Mouse (Mus musculus): ENCODE data around the gene Nmi. TPM values are rescaled to one million over a fixed set of nuclear protein-coding genes. Genes with fewer than 3 reads are reported as not detected.

The Nmi gene
- total and polyA plus RNA-seq, 3 experiments = 37.8 to 60.1 (median 51.9) TPM

DNA sequence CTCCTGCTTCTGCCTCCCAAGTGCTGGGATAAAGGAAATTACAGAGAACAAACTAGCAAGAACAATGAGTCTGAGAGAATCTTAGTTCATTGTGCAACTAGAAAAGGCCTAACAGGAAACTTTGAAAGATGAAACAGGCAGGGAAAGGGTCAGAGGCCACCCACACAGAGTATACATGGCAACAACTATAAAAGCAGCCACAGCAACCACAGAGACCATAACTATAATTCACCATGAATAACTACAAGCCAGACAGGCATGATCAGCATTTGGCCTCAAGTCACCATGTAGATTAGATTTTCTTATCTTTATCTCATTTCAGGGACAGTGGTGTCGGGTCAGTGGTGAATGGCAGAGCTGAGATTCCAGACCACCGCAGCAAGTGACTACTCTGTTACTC is 16.3 kb upstream of the Nmi start:
- no peaks in the 10 kb centered on the region for H3K36me3 ChIP-seq (replicated peaks in 1 of 2; ENCODE audit: control insufficient read depth in 1 of 2, insufficient read depth in 1 of 2, low read length in 1 of 2)
- dilution Hi-C loops (cut with MboI; ENCODE audit: extremely low pct_ligation_motif_present, extremely low pct_unique_long_range_greater_than_20kb, low sequenced_read_pairs) = no loop called here
- H3K4me3 ChIP-seq (replicated peaks in 1 of 3; ENCODE audit: low read depth in 2 of 3, low read length in 2 of 3, poor library complexity in 1 of 3) = no peak overlapping the region
- no peak overlapping the region for H3K4me2 ChIP-seq (ENCODE audit: insufficient read depth, low read depth, poor library complexity, severe bottlenecking)
- in situ Hi-C loops (cut with MboI; ENCODE audit: low pct_ligation_motif_present, low pct_unique_long_range_greater_than_20kb, low sequenced_read_pairs) = no loop called here
- H3K9ac ChIP-seq (ENCODE audit: insufficient read depth, low read depth) = no peak overlapping the region
- no peaks in the 10 kb centered on the region for H3K27me3 ChIP-seq (replicated peaks)
- TF ChIP-seq NRF1 (IDR thresholded peaks at IDR 0.05; ENCODE audit: low read depth, low read length) = no peak
- no peaks in the 10 kb centered on the region for H3K9me3 ChIP-seq (replicated peaks; ENCODE audit: low read length)
- no peak overlapping the region for H3K27ac ChIP-seq (ENCODE audit: insufficient read depth, low read depth)
- no peak for DNase-seq (ENCODE audit: extremely low read depth)
- H3K4me1 ChIP-seq (ENCODE audit: control insufficient read depth in 1 of 2, insufficient read depth in 2 of 2) = no peaks in the 10 kb centered on the region
- H3K79me2 ChIP-seq (replicated peaks; ENCODE audit: control insufficient read depth, extremely low read depth, insufficient read depth, poor library complexity, severe bottlenecking) = no peaks in the 10 kb centered on the region

DNA sequence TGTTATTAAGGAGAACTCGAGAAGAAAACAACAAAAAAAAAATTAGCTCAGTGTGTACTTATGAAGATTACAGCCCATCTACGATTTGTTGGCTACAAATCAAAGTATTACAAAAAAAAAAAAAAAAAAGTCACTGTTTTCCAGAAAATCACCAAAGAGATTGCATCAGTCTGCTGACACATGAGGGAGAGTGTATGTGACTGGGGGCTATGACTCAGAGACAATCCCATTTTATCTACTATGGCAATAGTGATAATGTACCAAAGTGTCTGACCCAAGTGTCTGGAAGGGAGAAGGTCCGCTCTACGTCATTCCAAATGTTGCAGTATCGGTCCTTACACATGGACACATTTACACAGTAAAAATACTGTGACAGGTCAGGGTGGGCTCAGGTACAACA is 13.4 kb upstream of the Nmi start:
- Histone ChIP-seq H3K79me2 (replicated peaks; ENCODE audit: control insufficient read depth, extremely low read depth, insufficient read depth, poor library complexity, severe bottlenecking) (no peaks in the 10 kb centered on the region), H3K4me1 (ENCODE audit: control insufficient read depth in 1 of 2, insufficient read depth in 2 of 2) (0 out of 4 replicates have a peak, but pooled peaks cover 0 to 3% of the 10 kb centered on the region in 2 experiments), H3K4me2 (ENCODE audit: insufficient read depth, low read depth, poor library complexity, severe bottlenecking) (no peak overlapping the region), H3K9me3 (replicated peaks; ENCODE audit: low read length) (no peaks in the 10 kb centered on the region), H3K27ac (ENCODE audit: insufficient read depth, low read depth) (no peak overlapping the region), H3K27me3 (replicated peaks) (no peaks in the 10 kb centered on the region), H3K4me3 (replicated peaks in 1 of 3; ENCODE audit: low read depth in 2 of 3, low read length in 2 of 3, poor library complexity in 1 of 3) (no peak overlapping the region), H3K9ac (ENCODE audit: insufficient read depth, low read depth) (no peak overlapping the region), H3K36me3 (replicated peaks in 1 of 2; ENCODE audit: control insufficient read depth in 1 of 2, insufficient read depth in 1 of 2, low read length in 1 of 2) (no peaks in the 10 kb centered on the region)
- in situ Hi-C loops (cut with MboI; ENCODE audit: low pct_ligation_motif_present, low pct_unique_long_range_greater_than_20kb, low sequenced_read_pairs) (no loop called here), dilution Hi-C loops (cut with MboI; ENCODE audit: extremely low pct_ligation_motif_present, extremely low pct_unique_long_range_greater_than_20kb, low sequenced_read_pairs) (no loop called here)
- TF ChIP-seq NRF1 (IDR thresholded peaks at IDR 0.05; ENCODE audit: low read depth, low read length) (no peak), MEF2A (IDR thresholded peaks at IDR 0.05; ENCODE audit: borderline replicate concordance, low read depth, low read length) (no peak), POLR2AphosphoS2 (IDR thresholded peaks at IDR 0.05; ENCODE audit: low read depth, low read length) (no peak), CTCF (conservative IDR thresholded peaks at IDR 0.05 in 1 of 2, IDR thresholded peaks at IDR 0.05 in 1 of 2; ENCODE audit: low read depth in 2 of 2, low read length in 2 of 2) (no peak), IRF4 (IDR thresholded peaks at IDR 0.05; ENCODE audit: low read depth, low read length) (no peak), TBP (conservative IDR thresholded peaks at IDR 0.05; ENCODE audit: low read depth, low read length) (no peak), ELF1 (IDR thresholded peaks at IDR 0.05; ENCODE audit: low read depth, low read length) (no peak), MAZ (IDR thresholded peaks at IDR 0.05; ENCODE audit: low read depth, low read length) (no peak), JUN (IDR thresholded peaks at IDR 0.05; ENCODE audit: insufficient read depth, low read depth, low read length) (no peak), GABPA (IDR thresholded peaks at IDR 0.05; ENCODE audit: insufficient replicate concordance, low read depth, low read length) (no peak), ZC3H11A (IDR thresholded peaks at IDR 0.05; ENCODE audit: low read depth, low read length) (no peak), EP300 (IDR thresholded peaks at IDR 0.05; ENCODE audit: low read length) (no peak), ETS1 (conservative IDR thresholded peaks at IDR 0.05; ENCODE audit: low read depth, low read length) (no peak)
- DNase-seq (ENCODE audit: extremely low read depth) = no peak

GRCm38 (mm10) chr2:51986157-51986556 is 12.9 kb upstream of the Nmi start:
- no peak overlapping the region for H3K27ac ChIP-seq (ENCODE audit: insufficient read depth, low read depth)
- H3K9ac ChIP-seq (ENCODE audit: insufficient read depth, low read depth) = no peak overlapping the region
- in situ Hi-C loops (cut with MboI; ENCODE audit: low pct_ligation_motif_present, low pct_unique_long_range_greater_than_20kb, low sequenced_read_pairs) = no loop called here
- dilution Hi-C loops (cut with MboI; ENCODE audit: extremely low pct_ligation_motif_present, extremely low pct_unique_long_range_greater_than_20kb, low sequenced_read_pairs) = no loop called here
- H3K4me3 ChIP-seq (replicated peaks in 1 of 3; ENCODE audit: low read depth in 2 of 3, low read length in 2 of 3, poor library complexity in 1 of 3) = no peak overlapping the region
- H3K9me3 ChIP-seq (replicated peaks; ENCODE audit: low read length) = no peaks in the 10 kb centered on the region
- no peak for DNase-seq (ENCODE audit: extremely low read depth)
- no peaks in the 10 kb centered on the region for H3K36me3 ChIP-seq (replicated peaks in 1 of 2; ENCODE audit: control insufficient read depth in 1 of 2, insufficient read depth in 1 of 2, low read length in 1 of 2)
- H3K4me2 ChIP-seq (ENCODE audit: insufficient read depth, low read depth, poor library complexity, severe bottlenecking) = no peak overlapping the region
- H3K79me2 ChIP-seq (replicated peaks; ENCODE audit: control insufficient read depth, extremely low read depth, insufficient read depth, poor library complexity, severe bottlenecking) = no peaks in the 10 kb centered on the region
- H3K4me1 ChIP-seq (ENCODE audit: control insufficient read depth in 1 of 2, insufficient read depth in 2 of 2) = 0 out of 4 replicates have a peak, but pooled peaks cover 0 to 3% of the 10 kb centered on the region in 2 experiments
- no peaks in the 10 kb centered on the region for H3K27me3 ChIP-seq (replicated peaks)
- TF ChIP-seq TBP (conservative IDR thresholded peaks at IDR 0.05; ENCODE audit: low read depth, low read length) (no peak), KAT2A (IDR thresholded peaks at IDR 0.05; ENCODE audit: insufficient replicate concordance, low read length) (no peak), RCOR1 (conservative IDR thresholded peaks at IDR 0.05; ENCODE audit: low read depth, low read length) (no peak), PAX5 (IDR thresholded peaks at IDR 0.05; ENCODE audit: low read length) (no peak), UBTF (IDR thresholded peaks at IDR 0.05; ENCODE audit: low read depth, low read length) (no peak), SIN3A (IDR thresholded peaks at IDR 0.05; ENCODE audit: low read length) (no peak), HCFC1 (IDR thresholded peaks at IDR 0.05; ENCODE audit: low read depth, low read length) (no peak), CHD2 (IDR thresholded peaks at IDR 0.05; ENCODE audit: low read length) (no peak), CTCF (conservative IDR thresholded peaks at IDR 0.05 in 1 of 2, IDR thresholded peaks at IDR 0.05 in 1 of 2; ENCODE audit: low read depth in 2 of 2, low read length in 2 of 2) (no peak), POLR2A (IDR thresholded peaks at IDR 0.05; ENCODE audit: low read depth, low read length) (no peak), MYC (IDR thresholded peaks at IDR 0.05; ENCODE audit: low read depth, low read length) (no peak), BHLHE40 (IDR thresholded peaks at IDR 0.05; ENCODE audit: low read depth, low read length) (no peak), GABPA (IDR thresholded peaks at IDR 0.05; ENCODE audit: insufficient replicate concordance, low read depth, low read length) (no peak), JUND (conservative IDR thresholded peaks at IDR 0.05; ENCODE audit: low read depth, low read length) (no peak), RAD21 (IDR thresholded peaks at IDR 0.05; ENCODE audit: low read depth, low read length) (no peak), MAX (IDR thresholded peaks at IDR 0.05; ENCODE audit: low read length) (no peak), ZC3H11A (IDR thresholded peaks at IDR 0.05; ENCODE audit: low read depth, low read length) (no peak), MAZ (IDR thresholded peaks at IDR 0.05; ENCODE audit: low read depth, low read length) (no peak)
